Mouse (Mus musculus) spleen, adult 2 months (tissue): Measurements from ENCODE around the gene Bcar3. TPM values are rescaled to one million over a fixed set of nuclear protein-coding genes. Genes with fewer than 3 reads are reported as not detected.

Experiments used
- DNase-seq, 2 experiments: peaks; one replicate each; pipeline versions ENCODE4 v3.0.0 to v3.0.0-alpha.2; 2012 to 2021; ENCODE audit warnings: low spot score in 2 of 2, low read depth in 1 of 2
- H3K27ac ChIP-seq: fragments of 200-500 bp; 2 replicates; pipeline ENCODE4 v1.5.1; 2012; ENCODE audit warnings: low read length, inconsistent platforms; ENCODE audit not compliant: insufficient read depth
- H3K27me3 ChIP-seq: fragments of 200-500 bp; 2 replicates; pipeline ENCODE4 v1.6.1; 2012; ENCODE audit warnings: mild to moderate bottlenecking, moderate library complexity, low read length, inconsistent platforms; ENCODE audit not compliant: control insufficient read depth, insufficient read depth
- H3K36me3 ChIP-seq: fragments of 200-500 bp; 2 replicates; pipeline ENCODE4 v1.6.1; 2012; ENCODE audit warnings: mild to moderate bottlenecking, low read length, inconsistent platforms; ENCODE audit not compliant: control insufficient read depth, insufficient read depth
- H3K4me1 ChIP-seq: fragments of 200-500 bp; 2 replicates; pipeline ENCODE4 v1.6.1; 2011; ENCODE audit warnings: inconsistent platforms; ENCODE audit not compliant: control insufficient read depth, insufficient read depth, insufficient read length
- H3K4me3 ChIP-seq: fragments of 200-500 bp; 2 replicates; pipeline ENCODE4 v1.5.1; 2011; ENCODE audit warnings: mild to moderate bottlenecking, inconsistent platforms; ENCODE audit not compliant: insufficient read depth, insufficient read length; ENCODE audit errors: extremely low read depth
- CTCF ChIP-seq: fragments of 200-500 bp; IDR thresholded peaks from 2 replicates; pipeline ENCODE4 v1.5.1; 2011; ENCODE audit warnings: mild to moderate bottlenecking, inconsistent platforms; ENCODE audit not compliant: insufficient read depth, insufficient read length, insufficient replicate concordance; ENCODE audit errors: extremely low read depth
- POLR2A ChIP-seq: fragments of 200-500 bp; IDR thresholded peaks from 2 replicates; pipeline ENCODE4 v1.6.1; 2011; ENCODE audit warnings: low read depth, low read length, inconsistent platforms
- WGBS: fragments of 180-500 bp; shearing (Covaris S2); methylation state at CpG from one replicate; pipeline ENCODE4 v1.1.7; 2018; 5-methylcytosine and 5-hydroxymethylcytosine counted together
- polyA plus RNA-seq: library from polyadenylated mRNA; depleted of rRNA; stranded (reverse); fragments of >200 nt; gene quantifications from 2 replicates; pipeline ENCODE4 v1.2.3, GENCODE M21; 2012

Gene Bcar3
- polyA plus RNA-seq, 1 experiment: 54.4 TPM

- Histone ChIP-seq H3K27ac (no peak overlapping the region), H3K4me1 (peaks cover 11% of the 10 kb centered on the region; the same call in 1 of the 2 replicates), H3K36me3 (no peaks in the 10 kb centered on the region), H3K4me3 (no peak overlapping the region), H3K27me3 (0 out of 2 replicates have a peak, but pooled peaks cover 3% of the 10 kb centered on the region)
- TF ChIP-seq POLR2A: no peak
- no peak for TF ChIP-seq CTCF
- 82% methylated on average over 11 of the region's 11 CpGs for WGBS
- DNase-seq: no peak
These were observed 123.5 kb downstream of the Bcar3 start for GRCm38 (mm10) chr3:122417466-122417865.

GRCm38 (mm10) chr3:122418564-122419274 is 124.8 kb downstream of the Bcar3 start:
- Histone ChIP-seq H3K4me3 (peak overlapping the region; percentile 28), H3K27me3 (0 out of 2 replicates have a peak, but pooled peaks cover 3% of the 10 kb centered on the region), H3K27ac (peak overlapping the region; percentile 65), H3K4me1 (peaks cover 13% of the 10 kb centered on the region; the same call in 1 of the 2 replicates), H3K36me3 (no peaks in the 10 kb centered on the region)
- no peak for DNase-seq
- WGBS: 34% methylated on average over 16 of the region's 16 CpGs
- TF ChIP-seq POLR2A: no peak
- no peak for TF ChIP-seq CTCF

GRCm38 (mm10) chr3:122419610-122420409 is 125.9 kb downstream of the Bcar3 start:
- H3K27me3 ChIP-seq: 0 out of 2 replicates have a peak, but pooled peaks cover 3% of the 10 kb centered on the region
- H3K4me3 ChIP-seq: peak overlapping the region; percentile 77
- no peak for TF ChIP-seq CTCF
- peak; percentile 83 for TF ChIP-seq POLR2A
- 1% methylated on average over 63 of the region's 63 CpGs for WGBS
- DNase-seq: peak; percentile 52 to 86
- peaks cover 14% of the 10 kb centered on the region; the same call in 1 of the 2 replicates for H3K4me1 ChIP-seq
- peak overlapping the region; percentile 80 for H3K27ac ChIP-seq
- peaks cover 2% of the 10 kb centered on the region; the same call in 1 of the 2 replicates for H3K36me3 ChIP-seq

GRCm38 (mm10) chr3:122420410-122420774 is 126.5 kb downstream of the Bcar3 start:
- peaks cover 2% of the 10 kb centered on the region; the same call in 1 of the 2 replicates for H3K36me3 ChIP-seq
- 5% methylated on average over 15 of the region's 15 CpGs for WGBS
- peaks cover 14% of the 10 kb centered on the region; the same call in 1 of the 2 replicates for H3K4me1 ChIP-seq
- H3K27ac ChIP-seq: peak overlapping the region; percentile 80
- no peak for DNase-seq
- no peak for TF ChIP-seq POLR2A
- TF ChIP-seq CTCF: no peak
- peak overlapping the region; percentile 77 for H3K4me3 ChIP-seq
- 0 out of 2 replicates have a peak, but pooled peaks cover 3% of the 10 kb centered on the region for H3K27me3 ChIP-seq

GRCm38 (mm10) chr3:122421042-122421702 is 127.2 kb downstream of the Bcar3 start:
- 0 out of 2 replicates have a peak, but pooled peaks cover 3% of the 10 kb centered on the region for H3K27me3 ChIP-seq
- TF ChIP-seq POLR2A (no peak), CTCF (no peak)
- DNase-seq: no peak
- H3K4me1 ChIP-seq: peaks cover 14% of the 10 kb centered on the region; the same call in 1 of the 2 replicates
- H3K27ac ChIP-seq: peak overlapping the region; percentile 66
- peaks cover 2% of the 10 kb centered on the region; the same call in 1 of the 2 replicates for H3K36me3 ChIP-seq
- 58% methylated on average over 13 of the region's 13 CpGs for WGBS
- peak overlapping the region; percentile 47 for H3K4me3 ChIP-seq

- H3K27me3 ChIP-seq: 0 out of 2 replicates have a peak, but pooled peaks cover 3% of the 10 kb centered on the region
- 81% methylated on average over 7 of the region's 7 CpGs for WGBS
- H3K4me3 ChIP-seq: peak overlapping the region; percentile 20; the same call in 1 of the 2 replicates
- peaks cover 5% of the 10 kb centered on the region for H3K36me3 ChIP-seq
- DNase-seq: no peak
- H3K4me1 ChIP-seq: peaks cover 14% of the 10 kb centered on the region; the same call in 1 of the 2 replicates
- TF ChIP-seq CTCF (no peak), POLR2A (no peak)
- no peak overlapping the region; the same call in 1 of the 2 replicates for H3K27ac ChIP-seq
These were observed 127.9 kb downstream of the Bcar3 start for GRCm38 (mm10) chr3:122421802-122422201.
